Mouse (Mus musculus) liver, postnatal 0 days (tissue): ENCODE measurements around the gene Rad51b.
A peak's percentile ranks its signal among the peaks of the same experiment; 100 is the strongest.

Source experiments
- CTCF ChIP-seq: sonication (generic); IDR thresholded peaks from 2 replicates; pipeline ENCODE4 v1.5.1; 2016; ENCODE audit warnings: antibody characterized with exemption, low read depth
- EP300 ChIP-seq: IDR thresholded peaks from 2 replicates; pipeline ENCODE4 v1.6.1; 2016; ENCODE audit warnings: antibody characterized with exemption, low read depth, mild to moderate bottlenecking

DNA sequence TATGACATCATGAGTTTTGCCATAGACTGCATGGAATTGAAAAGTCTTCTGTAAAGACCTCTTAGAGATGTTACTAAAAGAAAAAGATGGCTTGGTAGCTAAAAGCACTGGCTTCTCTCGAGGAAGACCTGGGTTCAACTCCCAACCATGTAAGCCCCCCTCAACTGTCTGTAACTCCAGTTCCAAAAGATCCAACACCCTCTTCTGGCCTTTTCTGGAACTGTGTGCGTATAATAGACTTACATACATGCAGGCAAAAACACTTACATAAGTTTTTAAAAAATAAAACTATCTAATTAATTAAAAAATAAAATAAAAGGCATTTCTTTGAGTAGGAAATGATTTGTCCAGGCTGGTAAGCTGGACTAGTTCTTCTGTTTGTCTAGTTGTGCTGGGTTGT lies 387.3 kb downstream of the Rad51b start:
- TF ChIP-seq CTCF = 0 out of 2 replicates have a peak, but pooled peaks have one; percentile 15
- no peak for TF ChIP-seq EP300
